Mouse (Mus musculus): Measurements from ENCODE around the gene Nav2.

Gene Nav2

DNA sequence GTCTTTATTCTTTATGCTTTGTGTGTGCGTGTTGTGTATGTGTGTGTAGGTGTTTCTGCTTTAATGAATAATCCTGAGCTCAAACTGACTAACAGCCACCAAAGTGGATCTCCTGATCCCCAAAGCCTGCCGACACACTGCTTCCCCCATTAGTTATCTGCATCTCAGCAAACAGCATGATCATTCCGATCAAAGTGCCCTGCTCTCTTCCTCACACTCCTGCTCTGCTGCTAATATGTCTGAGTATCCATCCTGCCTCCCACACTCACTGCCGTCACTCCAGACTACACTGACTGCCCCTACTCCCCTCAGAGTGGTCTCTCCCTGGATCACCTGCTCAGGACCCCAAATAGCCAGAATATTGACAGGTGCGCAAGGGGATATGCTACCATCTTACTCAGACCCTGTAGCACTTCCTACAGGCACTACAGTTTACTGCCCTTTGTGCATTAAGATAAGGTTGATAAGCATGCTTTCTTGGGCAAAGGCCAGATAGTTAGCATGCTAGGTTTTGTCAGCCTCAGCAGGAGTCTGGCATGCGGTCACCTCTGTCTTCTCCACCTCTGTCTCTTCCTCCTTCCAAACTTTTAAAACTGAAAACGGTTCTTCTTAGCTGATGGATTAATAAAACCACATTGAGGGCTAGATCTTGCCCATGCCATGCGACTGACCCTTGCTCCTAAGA is 382.8 kb downstream of the Nav2 start:
- DNase-seq (ENCODE audit: low spot score), result no peak

DNA sequence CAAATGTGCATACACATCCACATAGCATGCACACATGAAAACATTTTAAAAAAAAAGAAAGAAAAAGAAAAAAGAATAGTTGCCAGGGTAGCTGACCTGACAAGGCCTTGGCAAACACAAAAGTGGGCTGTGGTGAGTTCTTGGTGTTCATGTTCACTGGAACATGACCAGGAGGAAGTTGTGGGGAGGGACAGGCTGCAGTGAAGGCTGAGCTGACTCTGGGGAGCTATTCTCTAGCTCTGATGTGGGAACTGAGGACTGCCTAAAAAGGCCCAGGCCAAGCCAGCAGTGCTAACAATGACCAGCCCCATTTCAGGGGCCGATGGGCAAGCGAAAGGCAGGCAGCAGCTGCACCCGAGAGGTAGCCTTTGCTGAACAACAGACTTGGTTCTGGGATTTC is 388.6 kb downstream of the Nav2 start:
- DNase-seq (ENCODE audit: low spot score), result peak; percentile 43

DNA sequence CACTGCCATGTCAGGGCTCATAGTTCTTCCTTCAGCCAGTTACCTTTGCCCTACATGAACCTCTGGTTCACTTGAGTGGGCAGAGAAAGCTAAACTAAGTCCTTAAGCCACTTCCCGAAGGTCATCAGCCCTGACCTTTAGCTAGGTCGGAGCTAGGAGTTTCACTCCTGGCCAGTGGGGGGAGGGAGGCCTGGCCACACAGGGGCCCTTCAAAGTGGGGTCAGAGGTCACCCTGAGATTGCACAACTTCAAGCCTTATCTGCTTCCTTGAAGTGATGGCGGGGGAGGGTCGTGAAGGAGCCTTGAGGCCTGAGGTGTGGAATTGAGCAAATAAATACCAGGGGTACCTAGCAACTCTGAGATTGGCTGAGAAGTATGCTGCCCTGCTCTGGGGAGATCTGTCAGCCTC is 389.9 kb downstream of the Nav2 start:
- no peak for DNase-seq (ENCODE audit: low spot score)

DNA sequence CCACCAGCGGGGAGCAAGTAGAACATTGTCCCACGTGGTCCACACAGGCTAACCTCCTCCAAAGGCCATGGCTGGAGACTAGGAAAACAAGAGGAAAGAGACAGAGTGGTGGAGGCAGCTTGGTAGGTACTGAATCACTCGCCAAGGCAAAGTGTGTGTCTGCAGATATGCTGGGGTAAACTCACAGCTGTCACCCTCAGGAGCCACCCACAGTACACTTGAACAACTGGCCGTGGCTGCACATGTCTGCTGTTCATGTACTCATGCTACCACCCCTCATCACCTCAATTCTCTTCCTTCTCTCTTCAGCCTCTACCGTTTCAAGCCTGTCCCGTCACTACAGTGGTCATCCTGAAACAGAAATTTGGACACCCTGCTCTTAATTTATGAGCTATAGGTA is 393.0 kb downstream of the Nav2 start:
- DNase-seq (ENCODE audit: low spot score), result no peak

DNA sequence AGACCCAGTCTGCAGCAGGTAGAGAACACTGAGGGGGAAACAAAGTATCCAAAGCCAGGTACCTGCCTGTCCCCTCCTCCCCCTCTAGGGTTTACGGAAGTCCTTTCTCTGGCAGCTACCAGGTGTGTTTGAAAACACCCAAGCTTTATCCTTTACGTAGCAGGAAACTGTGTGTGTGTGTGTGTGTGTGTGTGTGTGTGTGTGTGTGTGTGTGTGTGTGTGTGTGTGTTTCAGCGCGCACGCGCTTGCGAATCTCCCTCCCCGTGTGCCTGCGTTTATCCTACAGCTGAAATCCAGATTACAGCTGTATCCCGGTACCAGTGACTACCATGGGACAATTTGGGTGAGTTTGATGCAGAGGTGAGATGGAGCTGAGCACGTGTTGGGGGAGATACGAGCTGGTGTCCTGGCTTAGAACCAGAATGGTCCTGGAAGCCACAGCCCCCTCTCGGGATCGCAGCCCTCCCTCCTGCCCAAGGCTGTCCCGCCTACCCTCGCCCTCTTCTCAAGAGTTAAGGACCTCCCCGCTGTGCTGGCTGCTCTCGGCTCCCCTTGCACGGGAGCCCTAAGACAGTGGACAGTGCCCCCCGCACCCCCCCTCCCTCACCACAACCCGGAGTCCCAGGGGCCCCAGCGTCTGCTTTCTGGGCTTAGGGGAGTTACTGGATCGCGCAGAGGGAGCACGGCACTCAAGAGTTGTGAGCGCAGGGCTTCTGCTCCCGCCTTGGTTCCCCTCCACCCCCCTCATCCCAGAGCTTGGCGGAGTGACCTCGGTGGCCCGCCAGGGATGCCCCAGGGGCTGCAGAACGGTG is 395.3 kb downstream of the Nav2 start:
- peak; percentile 50 for DNase-seq (ENCODE audit: low spot score)

DNA sequence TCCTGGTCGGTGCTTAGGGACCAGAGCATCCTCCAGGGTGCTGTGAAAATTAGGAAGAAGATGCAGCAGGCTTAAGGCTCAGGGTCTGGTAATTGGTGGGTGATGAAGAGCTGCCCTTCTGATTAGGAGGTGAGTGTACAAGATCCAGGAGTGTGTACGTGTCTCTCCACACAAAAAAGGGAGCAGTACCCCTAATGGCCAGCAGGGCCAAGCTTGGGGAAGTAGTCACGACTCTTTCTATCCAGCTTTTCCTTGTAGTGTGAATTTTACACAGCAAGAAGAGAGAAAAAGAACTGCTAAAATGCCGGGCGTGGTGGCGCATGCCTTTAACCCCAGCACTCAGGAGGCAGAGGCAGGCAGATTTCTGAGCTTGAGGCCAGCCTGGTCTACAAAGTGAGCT is 399.2 kb downstream of the Nav2 start:
- DNase-seq (ENCODE audit: low spot score), result no peak

DNA sequence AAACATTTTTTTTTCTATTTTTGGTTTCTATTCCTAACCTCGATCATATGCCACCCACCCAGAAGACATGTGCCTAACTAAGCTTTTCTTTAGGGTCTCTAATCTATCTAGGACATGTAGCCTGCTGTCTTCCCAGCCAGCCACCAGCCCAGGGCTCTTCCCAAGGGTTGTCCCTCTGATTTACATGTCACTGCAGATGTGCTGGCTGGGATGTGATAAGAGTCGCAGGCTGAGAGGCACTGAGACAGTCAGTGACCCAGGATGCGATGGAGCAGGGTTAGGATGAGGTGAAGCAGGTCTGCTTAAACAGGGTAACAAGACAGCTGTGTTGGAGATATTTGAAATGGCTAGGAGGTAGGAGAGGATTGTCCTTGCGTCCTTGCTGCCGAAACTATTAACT is 401.2 kb downstream of the Nav2 start:
- no peak for DNase-seq (ENCODE audit: low spot score)

DNA sequence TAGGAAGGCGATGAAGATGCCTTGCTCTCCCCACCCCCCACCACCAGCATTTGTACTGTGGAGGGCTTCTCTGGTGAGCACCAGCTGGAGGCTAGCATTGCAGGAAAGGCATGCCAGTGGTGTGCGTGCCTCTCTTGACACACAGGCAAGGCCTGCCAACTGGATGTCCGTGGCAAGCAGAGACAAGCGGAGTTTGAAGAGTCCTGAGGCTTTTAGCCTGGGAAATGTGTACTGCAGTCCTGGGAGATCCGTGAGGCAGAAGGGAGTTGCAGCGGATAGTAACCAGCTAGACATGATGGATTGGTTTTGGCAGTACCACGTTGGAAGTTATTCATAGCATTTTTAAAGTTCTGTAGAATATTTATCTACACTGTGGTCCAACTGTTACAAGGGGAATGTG is 405.4 kb downstream of the Nav2 start:
- no peak for DNase-seq (ENCODE audit: low spot score)

DNA sequence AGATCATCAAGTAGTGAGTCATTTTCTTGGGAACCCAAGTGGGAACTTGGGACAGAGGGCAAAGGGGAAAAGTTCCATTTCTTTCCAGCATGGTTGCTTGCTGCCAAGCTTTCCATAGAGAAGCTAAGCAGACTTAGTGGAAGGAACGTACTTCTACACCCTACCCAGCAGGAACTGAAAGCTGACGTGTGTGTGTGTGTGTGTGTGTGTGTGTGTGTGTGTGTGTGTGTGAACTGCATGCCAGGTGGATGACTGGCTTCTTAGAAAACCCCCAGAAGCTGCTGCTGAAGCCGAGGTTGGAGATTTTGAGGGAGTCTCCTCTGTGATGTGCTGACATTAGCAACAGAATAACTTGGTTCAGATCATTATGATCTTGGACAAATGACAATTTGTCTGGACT is 406.5 kb downstream of the Nav2 start:
- DNase-seq (ENCODE audit: low spot score), result no peak

DNA sequence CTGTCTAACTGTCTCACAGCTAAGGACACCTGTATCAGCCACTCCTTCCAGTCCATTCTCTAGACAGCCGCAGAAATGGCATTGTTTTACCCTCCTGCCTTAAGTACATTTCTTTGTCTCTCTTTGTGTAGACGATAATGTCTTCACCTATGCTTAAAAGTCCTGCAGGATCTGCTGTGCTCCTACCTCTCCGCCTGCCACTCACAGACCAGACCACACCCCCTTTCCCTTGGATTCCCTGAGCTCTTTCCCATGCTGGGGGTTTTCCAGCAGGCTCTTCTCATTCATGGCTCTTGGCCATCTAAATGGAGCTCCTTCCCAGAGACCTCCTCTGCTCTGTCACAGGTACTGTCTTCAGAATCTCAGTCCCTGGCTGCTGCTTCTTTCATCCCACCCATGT is 408.1 kb downstream of the Nav2 start:
- no peak for DNase-seq (ENCODE audit: low spot score)

DNA sequence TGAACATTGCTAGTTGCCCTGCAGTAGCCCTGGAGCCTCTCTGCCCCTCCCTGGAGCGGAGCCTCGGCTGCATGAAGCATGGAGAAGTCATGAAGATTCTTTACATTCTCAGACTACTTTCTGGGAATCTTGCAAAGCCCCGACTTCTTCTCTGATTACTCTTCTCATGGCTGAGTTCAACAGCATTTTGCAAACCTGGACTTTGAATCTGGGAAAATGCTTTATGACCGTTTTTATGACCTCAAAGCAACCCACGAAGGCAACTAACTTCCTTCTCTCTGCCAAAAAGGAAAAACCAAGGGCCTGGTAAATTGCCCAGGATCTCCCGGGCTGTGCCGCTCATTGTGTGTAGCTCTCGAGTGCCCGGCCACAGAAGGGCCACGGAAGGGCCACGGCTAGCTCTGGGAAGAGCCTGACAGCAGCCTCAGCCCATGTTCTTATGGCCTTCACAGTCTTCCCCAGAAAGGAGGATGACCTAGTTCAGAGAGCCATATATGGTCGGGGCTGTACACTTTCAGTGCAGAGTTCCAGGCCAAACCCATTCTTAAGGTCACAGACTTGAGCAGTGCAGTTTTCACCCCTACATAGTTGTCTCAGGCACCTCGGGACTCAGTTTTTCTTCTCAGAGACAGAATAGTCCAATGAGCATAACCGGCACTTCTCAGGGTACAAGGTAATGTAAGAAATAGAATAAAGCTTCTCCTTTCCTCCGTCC is 409.8 kb downstream of the Nav2 start:
- no peak for DNase-seq (ENCODE audit: low spot score)

DNA sequence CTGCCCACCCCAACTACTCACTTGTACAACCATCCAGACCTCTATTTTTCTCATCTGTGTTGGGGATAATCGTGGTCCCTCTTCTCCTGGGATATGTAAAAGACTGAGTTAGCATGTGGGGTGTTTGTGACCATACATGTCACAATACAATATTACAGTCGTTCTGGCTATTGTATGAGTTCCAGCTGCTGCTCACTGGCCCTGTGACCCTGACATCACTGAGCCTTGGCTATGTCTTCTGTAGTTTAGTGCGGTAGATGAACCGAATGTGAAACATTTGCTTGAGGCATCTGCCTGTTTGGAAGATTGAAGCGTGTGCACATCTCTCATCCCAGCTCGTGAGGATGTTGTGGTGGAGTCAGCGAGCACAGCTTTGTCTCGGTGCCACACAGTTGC is 410.4 kb downstream of the Nav2 start:
- DNase-seq (ENCODE audit: low spot score), result no peak

DNA sequence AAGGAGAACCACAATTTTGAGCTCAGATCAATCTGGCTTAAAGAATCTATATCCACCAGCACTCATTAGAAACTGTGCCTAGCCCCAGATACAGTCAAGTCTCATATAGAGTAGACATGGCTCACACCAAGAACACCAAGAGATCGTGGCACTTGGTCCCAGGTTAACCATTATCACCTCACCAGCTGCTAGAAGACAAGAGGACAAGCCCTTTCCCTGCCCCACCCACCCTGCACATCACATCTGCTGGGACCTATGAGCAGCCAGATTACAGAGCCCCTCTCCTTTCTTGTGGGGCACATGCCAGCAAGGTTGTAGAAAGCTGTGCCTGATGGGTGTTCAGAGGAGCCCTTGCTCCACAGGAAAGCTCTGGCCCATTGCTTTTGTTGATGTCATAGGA is 411.5 kb downstream of the Nav2 start:
- no peak for DNase-seq (ENCODE audit: low spot score)

DNA sequence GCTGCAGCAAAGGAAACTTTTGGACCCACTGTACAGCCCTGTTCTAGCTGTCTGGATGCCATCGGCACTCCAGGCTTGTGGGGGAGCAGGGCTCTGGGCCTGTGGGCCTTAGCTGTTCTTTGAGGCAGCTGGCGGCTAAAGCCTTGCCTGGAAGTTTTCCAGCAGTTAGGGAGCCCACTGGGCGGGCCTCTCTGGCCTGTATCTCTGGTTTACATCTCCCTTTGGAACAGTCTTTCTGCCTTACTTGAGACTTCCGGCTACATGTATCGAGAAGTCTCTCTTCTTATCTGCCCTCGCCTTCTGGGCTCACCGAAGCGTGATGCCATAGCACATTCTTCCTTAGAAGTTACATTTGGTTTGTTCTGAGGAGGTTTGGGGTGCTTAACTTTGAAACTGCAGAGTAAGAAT is 412.6 kb downstream of the Nav2 start:
- DNase-seq (ENCODE audit: low spot score), result peak; percentile 70

DNA sequence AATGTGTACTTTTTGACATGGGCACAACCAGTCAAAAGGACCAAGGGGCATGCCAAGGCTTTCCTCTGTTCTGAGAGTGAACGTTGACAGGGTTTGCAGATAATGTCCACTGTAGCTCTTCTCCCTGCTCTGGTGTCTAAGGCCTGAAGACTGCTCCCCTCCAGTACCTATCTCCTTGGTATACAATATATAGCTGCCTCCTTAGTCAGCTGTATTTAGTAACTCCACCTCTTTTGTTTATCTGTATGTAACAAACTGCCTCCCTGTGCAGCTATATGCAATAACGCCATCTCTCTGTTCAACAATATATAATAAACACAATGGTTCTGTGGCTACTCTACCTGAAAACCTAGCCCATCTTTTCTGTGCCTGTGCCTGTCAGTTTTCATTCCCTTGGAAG is 413.7 kb downstream of the Nav2 start:
- DNase-seq (ENCODE audit: low spot score), result no peak

DNA sequence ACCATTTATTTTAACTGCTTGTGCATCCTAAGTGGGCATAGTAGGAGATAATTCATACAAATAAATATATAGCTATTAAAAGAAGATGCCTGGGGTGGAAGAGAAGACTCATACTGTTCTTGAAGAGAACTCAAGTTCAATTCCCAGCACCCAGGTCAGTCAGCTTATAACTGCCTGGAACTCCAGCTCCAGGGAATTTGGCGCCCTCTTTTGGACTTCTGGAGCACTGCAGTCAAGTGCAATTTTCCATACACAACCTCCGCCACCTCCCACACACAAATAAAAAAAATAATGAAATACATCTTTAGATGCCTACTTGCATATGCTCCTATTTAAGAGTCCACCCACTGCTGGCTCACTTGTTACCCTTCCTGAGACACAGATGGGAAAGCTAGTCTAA is 416.1 kb downstream of the Nav2 start:
- no peak for DNase-seq (ENCODE audit: low spot score)

DNA sequence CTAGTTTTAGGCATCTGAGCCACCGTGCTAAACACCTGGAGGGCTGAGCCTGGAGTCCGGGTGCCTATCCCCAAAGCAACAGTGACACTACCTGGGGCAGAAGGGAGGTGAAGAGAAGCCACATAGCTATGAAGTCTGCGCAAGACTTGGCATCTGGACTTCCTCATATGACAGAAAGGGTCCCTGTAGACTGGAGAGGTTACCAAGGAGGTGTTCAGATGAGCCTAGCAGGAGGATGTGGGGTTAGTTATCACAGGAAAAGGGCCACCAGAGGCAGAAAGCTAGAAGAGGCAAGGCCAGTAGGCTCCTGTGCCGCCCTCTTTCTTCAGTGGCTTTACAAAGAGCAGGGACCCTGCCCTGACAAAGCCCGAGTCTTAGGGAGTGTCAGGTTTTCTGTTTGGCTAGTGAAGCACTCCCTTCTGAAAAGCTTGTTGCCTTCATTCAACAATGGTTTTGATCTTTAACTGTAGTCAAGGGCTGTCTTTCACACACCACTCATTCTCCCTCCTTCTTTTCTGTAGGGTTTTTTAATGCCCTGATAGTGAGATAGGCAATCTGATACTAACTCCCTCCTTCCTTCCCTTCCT is 417.7 kb downstream of the Nav2 start:
- no peak for DNase-seq (ENCODE audit: low spot score)

DNA sequence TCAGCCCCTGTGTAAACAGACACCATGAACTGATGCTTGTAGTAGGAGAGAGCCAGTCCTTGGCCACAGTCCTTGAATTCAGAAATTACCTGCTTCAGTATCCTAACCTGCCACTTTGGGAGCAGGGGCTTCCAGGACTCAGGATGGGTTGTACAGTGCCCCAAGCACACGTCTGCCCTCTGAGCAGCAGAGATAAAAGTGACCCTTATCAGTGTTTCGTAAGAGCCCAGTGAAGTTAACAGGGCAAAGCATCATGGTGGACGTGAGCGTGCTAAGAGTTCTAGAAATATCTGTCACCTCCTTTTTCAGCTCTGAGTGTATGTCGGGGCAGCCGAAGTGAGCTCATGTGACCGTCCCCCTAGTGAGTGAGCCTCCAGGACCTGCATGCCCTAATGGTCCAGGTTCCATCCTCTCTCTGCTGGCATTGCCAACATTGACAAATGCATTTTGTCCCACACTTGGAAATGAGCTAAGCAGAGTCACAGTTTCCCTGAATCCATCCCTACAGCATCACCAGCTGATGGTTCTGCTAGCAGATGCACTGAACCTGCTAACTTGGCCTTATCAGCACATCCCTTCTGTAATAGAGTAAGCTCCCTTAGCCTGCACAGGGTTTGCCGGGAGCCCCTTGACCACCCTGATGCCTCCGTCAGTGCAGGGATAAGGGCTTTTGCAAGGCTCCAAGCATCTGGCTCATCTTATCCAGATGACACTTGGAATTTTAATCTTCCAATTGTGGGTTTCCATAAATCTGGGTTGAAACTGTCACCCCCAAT is 418.6 kb downstream of the Nav2 start:
- DNase-seq (ENCODE audit: low spot score), result no peak

DNA sequence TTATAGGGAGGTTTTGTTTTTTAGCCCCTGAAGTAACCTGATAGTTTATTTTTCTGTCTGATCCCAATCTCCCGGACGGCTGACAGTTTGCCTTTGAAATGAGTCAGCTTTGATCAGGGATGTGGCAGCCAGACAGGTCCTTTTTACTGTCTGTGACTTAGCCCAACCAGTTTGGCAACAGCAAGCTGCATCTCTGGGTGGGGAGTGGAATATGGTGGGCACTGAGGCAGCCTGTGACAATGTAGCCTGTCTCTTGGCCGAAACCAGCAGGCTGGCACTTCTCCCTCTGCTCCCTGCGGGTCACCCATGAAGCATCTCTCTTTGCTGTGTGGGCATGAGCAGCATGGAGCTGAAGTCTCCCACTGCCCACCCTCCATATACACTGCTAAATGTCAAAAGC is 421.7 kb downstream of the Nav2 start:
- DNase-seq (ENCODE audit: low spot score), result no peak

DNA sequence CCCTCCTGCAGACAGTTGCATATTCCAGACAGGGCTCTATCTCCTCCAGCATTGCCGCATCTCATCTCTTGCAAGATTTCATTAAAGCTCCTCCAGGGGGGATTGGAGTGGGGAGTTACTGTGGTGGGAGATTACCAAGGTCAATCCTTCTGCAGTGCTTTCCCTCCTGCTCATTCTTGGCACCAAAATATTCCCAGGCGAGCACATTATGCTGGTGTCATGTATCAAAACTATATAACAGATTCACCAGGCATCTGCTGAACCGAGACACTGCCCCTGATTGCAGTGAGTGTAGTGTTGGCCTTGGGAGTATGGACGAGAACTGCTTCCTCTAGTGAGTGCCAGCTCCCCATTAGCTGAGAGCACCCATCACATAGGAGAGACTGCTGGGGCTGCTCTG is 423.4 kb downstream of the Nav2 start:
- no peak for DNase-seq (ENCODE audit: low spot score)

DNA sequence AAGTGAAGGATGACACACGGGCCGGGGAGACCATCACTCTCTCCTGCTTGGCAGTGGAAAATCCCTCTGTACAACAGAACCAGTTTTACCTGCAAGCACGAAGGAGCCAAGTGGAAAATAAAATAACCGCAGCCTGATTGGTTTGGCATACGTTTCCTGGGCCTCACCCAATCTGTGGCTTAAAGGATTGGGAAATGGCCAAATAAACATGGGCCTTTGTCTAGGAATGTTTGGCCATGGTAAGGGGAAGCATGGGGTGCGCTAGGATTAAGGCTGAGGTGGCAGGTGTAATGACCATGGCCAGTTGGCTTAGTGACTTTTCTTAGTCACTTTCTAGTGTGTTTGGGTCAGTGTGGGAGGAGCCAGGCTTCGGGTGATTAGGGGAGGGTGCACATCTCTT is 424.1 kb downstream of the Nav2 start:
- DNase-seq (ENCODE audit: low spot score), result no peak

DNA sequence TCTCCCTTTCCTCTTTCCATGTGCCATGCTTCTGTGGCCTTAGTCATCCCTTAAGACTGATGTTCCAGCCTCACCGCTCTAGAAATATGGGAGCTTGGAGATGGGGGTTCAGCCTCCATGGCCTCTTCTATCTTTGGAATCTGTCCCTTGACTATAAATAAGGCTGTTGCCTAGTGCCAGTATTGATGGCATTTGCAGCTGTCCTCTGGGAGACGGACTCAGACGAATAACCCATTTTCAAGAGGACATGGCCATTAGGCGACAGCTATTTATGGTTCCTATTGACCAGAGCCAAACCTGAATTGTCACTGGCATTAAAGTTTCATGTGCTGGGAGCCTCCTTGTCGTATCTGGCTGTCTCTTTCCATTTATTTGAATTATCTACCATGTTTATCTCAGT is 425.6 kb downstream of the Nav2 start:
- no peak for DNase-seq (ENCODE audit: low spot score)

All from testis, postnatal 14 days (tissue).